In the genomic region with DNA sequence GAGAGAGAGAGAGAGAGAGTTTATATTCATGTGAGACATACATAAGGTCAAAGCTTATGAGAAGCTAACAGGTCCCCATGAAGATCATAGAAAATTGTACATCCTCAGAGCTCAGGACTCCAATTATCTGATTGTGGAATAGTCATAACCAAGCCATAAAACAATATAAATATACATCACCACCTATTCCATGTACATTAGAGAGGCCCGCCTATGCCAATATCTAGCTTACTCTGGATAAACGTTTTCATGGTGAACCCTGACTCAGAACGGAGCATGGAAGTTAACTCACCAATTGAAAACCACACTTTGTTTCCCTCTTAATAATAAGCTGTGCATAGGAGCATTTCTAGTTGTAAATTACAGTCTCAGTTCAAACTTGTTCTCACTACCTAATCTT, we compare ENCODE assay signal across 22 mouse cellular contexts.
"Had no signal": no experiment of that assay in that cellular context is flagged by ENCODE, and none has a peak within 500 bp of the region (broad histone marks: within the 10 kb centered on the region; RNA-seq: fewer than 3 reads in every experiment).

No protein-coding gene starts in this region.

- H3K27me3 ChIP-seq: lung, embryonic 15.5 days; midbrain, embryonic 15.5 days; neural tube, embryonic 13.5 days; neural tube, embryonic 15.5 days; stomach, embryonic 15.5 days had no signal

- H3K4me1 ChIP-seq: lung, embryonic 15.5 days; stomach, embryonic 15.5 days had no signal

- H3K36me3 ChIP-seq: lung, embryonic 15.5 days; midbrain, embryonic 10.5 days; midbrain, embryonic 13.5 days; midbrain, embryonic 15.5 days; neural tube, embryonic 13.5 days; neural tube, embryonic 15.5 days; stomach, embryonic 15.5 days had no signal

- H3K27ac ChIP-seq: lung, embryonic 15.5 days; midbrain, embryonic 10.5 days; midbrain, embryonic 13.5 days; neural tube, embryonic 13.5 days; neural tube, embryonic 15.5 days; stomach, embryonic 15.5 days; stomach, postnatal 0 days had no signal

- H3K4me3 ChIP-seq: lung, embryonic 15.5 days; midbrain, embryonic 10.5 days; midbrain, embryonic 13.5 days; midbrain, embryonic 15.5 days; myocyte; neural tube, embryonic 13.5 days; neural tube, embryonic 15.5 days; stomach, embryonic 15.5 days had no signal

- DNase-seq: liver, postnatal 0 days; lung, adult 2 months; lung, postnatal 14 days; lung, postnatal 4 days; retina, postnatal 1 day; right cerebral cortex, adult 18-20 months; right cerebral cortex, postnatal 25 days; right cerebral cortex, postnatal 4 days; spleen, adult 18-20 months; thymus, adult 2 months; thymus, postnatal 25 days; thymus, postnatal 4 days had no signal

- H3K4me2 ChIP-seq: lung, embryonic 15.5 days; midbrain, embryonic 13.5 days; midbrain, embryonic 15.5 days; neural tube, embryonic 13.5 days; neural tube, embryonic 15.5 days; stomach, embryonic 15.5 days had no signal

- H3K9me3 ChIP-seq: lung, embryonic 15.5 days; midbrain, embryonic 13.5 days; midbrain, embryonic 15.5 days; neural tube, embryonic 13.5 days; neural tube, embryonic 15.5 days; stomach, embryonic 15.5 days had no signal

- ATAC-seq: liver, postnatal 0 days; lung, postnatal 0 days had no signal

- H3K9ac ChIP-seq: liver, postnatal 0 days; lung, embryonic 15.5 days; midbrain, embryonic 13.5 days; midbrain, embryonic 15.5 days; neural tube, embryonic 13.5 days; neural tube, embryonic 15.5 days; stomach, embryonic 15.5 days had no signal
